Mouse (Mus musculus): ENCODE results near the gene Zfp831. TPM values are rescaled to one million over a fixed set of nuclear protein-coding genes. Genes with fewer than 3 reads are reported as not detected.

The Zfp831 gene
- polyA plus RNA-seq, 2 experiments, result 0.03 TPM; not detected in 1

GRCm38 (mm10) chr2:174668806-174669205 is 25.5 kb downstream of the Zfp831 start:
- no peaks in the 10 kb centered on the region; the same call in 1 of the 2 replicates for H3K27me3 ChIP-seq (ENCODE audit: control insufficient read depth, insufficient read depth, low read length)
- no peak for TF ChIP-seq EP300 (IDR thresholded peaks at IDR 0.05; ENCODE audit: low read depth)
- TF ChIP-seq CTCF (IDR thresholded peaks at IDR 0.05; ENCODE audit: low read depth), result no peak
- ATAC-seq (ENCODE audit: insufficient read depth) (no peak), DNase-seq (ENCODE audit: low read depth in 3 of 3, low spot score in 3 of 3) (no peak)
- no peak overlapping the region for H3K4me2 ChIP-seq (ENCODE audit: low read depth)
- H3K4me3 ChIP-seq (ENCODE audit: insufficient read depth in 1 of 2, low read depth in 2 of 2, low read length in 2 of 2), result no peak overlapping the region
- peaks cover 3 to 4% of the 10 kb centered on the region in 2 experiments; a peak in 3 of 4 replicates for H3K4me1 ChIP-seq (replicated peaks; ENCODE audit: control insufficient read depth in 2 of 2, insufficient read depth in 2 of 2, low read length in 1 of 2)
- no peak overlapping the region for H3K9ac ChIP-seq (replicated peaks)
- no peaks in the 10 kb centered on the region for H3K36me3 ChIP-seq (replicated peaks; ENCODE audit: control insufficient read depth, insufficient read depth, low read depth)
- 46% methylated on average over 3 of the region's 3 CpGs for WGBS (ENCODE audit: insufficient replicate concordance)
- H3K9me3 ChIP-seq (ENCODE audit: control insufficient read depth, low read length), result no peaks in the 10 kb centered on the region
- H3K27ac ChIP-seq, result no peak overlapping the region

DNA sequence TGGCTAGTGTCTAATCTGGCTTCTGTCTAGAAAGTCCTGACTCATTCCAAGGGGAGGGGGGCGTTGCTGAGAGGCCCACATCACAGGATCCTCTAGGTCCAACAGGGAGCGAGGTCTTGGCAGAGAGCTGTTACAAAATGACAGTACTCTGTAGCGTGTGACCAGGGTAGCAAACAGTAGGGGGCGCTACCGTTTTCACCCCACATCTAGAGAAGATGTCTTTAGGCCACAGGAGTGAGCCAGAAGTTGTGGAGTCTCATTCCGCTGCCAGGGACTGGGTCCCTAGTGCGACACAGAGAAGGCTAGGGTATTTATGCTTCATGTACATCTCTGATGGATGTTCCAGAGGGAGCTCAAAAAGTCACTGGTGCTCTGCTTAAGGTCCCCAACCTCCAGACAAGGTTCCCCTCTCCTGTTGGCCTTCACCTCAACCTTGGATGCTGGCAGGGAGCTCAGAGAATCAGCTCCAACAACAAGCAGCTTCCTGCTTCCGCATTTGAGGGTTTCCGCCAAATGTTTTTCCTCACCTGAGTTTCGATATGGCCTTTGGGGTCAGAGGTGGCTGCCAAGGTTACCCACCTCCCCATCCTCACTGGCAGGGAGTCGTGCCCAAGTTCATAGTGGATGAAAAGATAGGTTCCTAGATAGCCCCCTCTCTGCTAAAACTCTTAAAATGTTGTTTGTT is 29.3 kb downstream of the Zfp831 start:
- ATAC-seq (ENCODE audit: insufficient read depth), result peak; percentile 40; the same call in 1 of the 2 replicates
- peaks cover 3 to 4% of the 10 kb centered on the region in 2 experiments; a peak in 3 of 4 replicates for H3K4me1 ChIP-seq (replicated peaks; ENCODE audit: control insufficient read depth in 2 of 2, insufficient read depth in 2 of 2, low read length in 1 of 2)
- peak overlapping the region in 1 of 2 experiments; percentile 46; a peak in 3 of 4 replicates for H3K4me3 ChIP-seq (ENCODE audit: insufficient read depth in 1 of 2, low read depth in 2 of 2, low read length in 2 of 2)
- H3K9ac ChIP-seq (replicated peaks), result no peak overlapping the region
- no peaks in the 10 kb centered on the region for H3K36me3 ChIP-seq (replicated peaks; ENCODE audit: control insufficient read depth, insufficient read depth, low read depth)
- peaks cover 5% of the 10 kb centered on the region; the same call in 1 of the 2 replicates for H3K27me3 ChIP-seq (ENCODE audit: control insufficient read depth, insufficient read depth, low read length)
- no peaks in the 10 kb centered on the region for H3K9me3 ChIP-seq (ENCODE audit: control insufficient read depth, low read length)
- TF ChIP-seq CTCF (IDR thresholded peaks at IDR 0.05; ENCODE audit: low read depth) (peak; percentile 72), EP300 (IDR thresholded peaks at IDR 0.05; ENCODE audit: low read depth) (no peak)
- 16% methylated on average over 11 of the region's 11 CpGs for WGBS (ENCODE audit: insufficient replicate concordance)
- no peak overlapping the region for H3K27ac ChIP-seq
- peak overlapping the region; percentile 77 for H3K4me2 ChIP-seq (ENCODE audit: low read depth)
- DNase-seq (ENCODE audit: low read depth in 3 of 3, low spot score in 3 of 3), result peak; percentile 24 to 39 (median 25)

DNA sequence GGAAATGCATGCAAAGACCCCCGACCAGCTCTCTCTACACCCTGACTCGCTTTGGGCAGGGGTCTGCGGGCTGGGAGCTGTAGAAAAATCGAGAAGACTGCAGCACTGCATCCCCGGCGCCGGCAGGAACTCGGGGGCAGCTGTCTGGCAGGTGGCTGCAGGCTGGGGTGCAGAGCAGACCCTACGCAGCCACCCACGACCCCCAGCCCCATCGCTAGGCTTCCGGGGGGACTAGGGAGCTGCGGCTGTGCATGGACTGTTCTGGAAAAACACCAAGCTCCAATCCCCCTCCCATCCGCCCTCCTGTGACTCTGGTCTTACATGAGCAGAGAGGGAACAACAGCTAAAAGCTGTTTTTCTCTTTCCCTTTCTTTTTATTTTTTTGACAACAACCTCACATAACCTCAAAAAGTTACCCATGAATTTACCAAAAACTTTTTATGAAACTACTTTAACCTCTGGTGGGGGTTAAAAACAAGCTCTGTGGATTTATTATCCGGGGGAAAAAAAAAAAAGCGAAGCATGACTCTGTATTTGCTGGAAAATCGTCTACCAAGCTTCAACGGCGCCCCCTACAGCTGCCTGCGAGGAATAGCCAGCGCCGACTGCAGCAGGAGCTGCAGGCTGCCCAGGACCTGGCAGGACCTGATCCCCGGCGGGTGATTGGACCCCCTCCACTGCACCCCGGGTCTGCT is 30.4 kb downstream of the Zfp831 start:
- Histone ChIP-seq H3K4me3 (ENCODE audit: insufficient read depth in 1 of 2, low read depth in 2 of 2, low read length in 2 of 2) (peak overlapping the region; percentile 45 to 46), H3K4me2 (ENCODE audit: low read depth) (peak overlapping the region; percentile 77), H3K36me3 (replicated peaks; ENCODE audit: control insufficient read depth, insufficient read depth, low read depth) (no peaks in the 10 kb centered on the region), H3K27ac (no peak overlapping the region), H3K9ac (replicated peaks) (peak overlapping the region; percentile 34), H3K27me3 (ENCODE audit: control insufficient read depth, insufficient read depth, low read length) (peaks cover 5% of the 10 kb centered on the region; the same call in 1 of the 2 replicates), H3K9me3 (ENCODE audit: control insufficient read depth, low read length) (no peaks in the 10 kb centered on the region), H3K4me1 (replicated peaks; ENCODE audit: control insufficient read depth in 2 of 2, insufficient read depth in 2 of 2, low read length in 1 of 2) (peaks cover 3 to 4% of the 10 kb centered on the region in 2 experiments; a peak in 3 of 4 replicates)
- under 1% methylated on average over 25 of the region's 25 CpGs for WGBS (ENCODE audit: insufficient replicate concordance)
- ATAC-seq (ENCODE audit: insufficient read depth), result peak; percentile 45; the same call in 1 of the 2 replicates
- no peak for TF ChIP-seq EP300 (IDR thresholded peaks at IDR 0.05; ENCODE audit: low read depth)
- TF ChIP-seq CTCF (IDR thresholded peaks at IDR 0.05; ENCODE audit: low read depth), result peak; percentile 82
- peak; percentile 48 to 56 (median 50) for DNase-seq (ENCODE audit: low read depth in 3 of 3, low spot score in 3 of 3)

GRCm38 (mm10) chr2:174674287-174675045 is 31.1 kb downstream of the Zfp831 start:
- peak; percentile 18; the same call in 1 of the 2 replicates for ATAC-seq (ENCODE audit: insufficient read depth)
- Histone ChIP-seq H3K4me3 (ENCODE audit: insufficient read depth in 1 of 2, low read depth in 2 of 2, low read length in 2 of 2) (no peak overlapping the region), H3K27ac (no peak overlapping the region)

More at GRCm38 (mm10) chr2:174674287-174675045, 31.1 kb downstream of the Zfp831 start:
- 7% methylated on average over 16 of the region's 16 CpGs for WGBS (ENCODE audit: insufficient replicate concordance)
- DNase-seq (ENCODE audit: low read depth in 3 of 3, low spot score in 3 of 3), result no peak
- TF ChIP-seq EP300 (IDR thresholded peaks at IDR 0.05; ENCODE audit: low read depth) (no peak), CTCF (IDR thresholded peaks at IDR 0.05; ENCODE audit: low read depth) (no peak)
- Histone ChIP-seq H3K36me3 (replicated peaks; ENCODE audit: control insufficient read depth, insufficient read depth, low read depth) (no peaks in the 10 kb centered on the region), H3K27me3 (ENCODE audit: control insufficient read depth, insufficient read depth, low read length) (peaks cover 5% of the 10 kb centered on the region; the same call in 1 of the 2 replicates), H3K9me3 (ENCODE audit: control insufficient read depth, low read length) (no peaks in the 10 kb centered on the region), H3K9ac (replicated peaks) (no peak overlapping the region), H3K4me1 (replicated peaks; ENCODE audit: control insufficient read depth in 2 of 2, insufficient read depth in 2 of 2, low read length in 1 of 2) (peaks cover 3 to 4% of the 10 kb centered on the region in 2 experiments; a peak in 3 of 4 replicates), H3K4me2 (ENCODE audit: low read depth) (peak overlapping the region; percentile 77)

Measured in liver, embryonic 14.5 days (tissue).